Mouse (Mus musculus) liver, embryonic 15.5 days (tissue): ENCODE measurements around the gene Sh3d21. TPM values are rescaled to one million over a fixed set of nuclear protein-coding genes. Genes with fewer than 3 reads are reported as not detected.

Experiments
- polyA plus RNA-seq: library from polyadenylated mRNA; unstranded; fragments of >200 nt; fragmentation: Nextera tagmentation; extraction: Ambion mirVana; gene quantifications from 2 replicates; pipeline ENCODE4 v1.2.1, GENCODE M21; 2015

Sh3d21 gene
- polyA plus RNA-seq, 1 experiment from 2014 or later, result 1.4 TPM

Other genes with a start within 250 kb of the Sh3d21 start
- 4.4 and 5.8 TPM in 2 replicates for gene Csf3r, start 138.9 kb downstream of the Sh3d21 start, polyA plus RNA-seq
- gene Mrps15, start 116.6 kb downstream of the Sh3d21 start, polyA plus RNA-seq, result 68.1 and 74.3 TPM in 2 replicates
- 1.6 and 1.9 TPM in 2 replicates for gene Oscp1, start 104.9 kb downstream of the Sh3d21 start, polyA plus RNA-seq
- gene Lsm10, start 66.9 kb downstream of the Sh3d21 start, polyA plus RNA-seq, result 25.5 and 26.7 TPM in 2 replicates
- gene Stk40, start 59.5 kb downstream of the Sh3d21 start, polyA plus RNA-seq, result 13.1 and 15.5 TPM in 2 replicates
- 12.5 and 14.0 TPM in 2 replicates for gene Eva1b, start 15.7 kb downstream of the Sh3d21 start, polyA plus RNA-seq
- gene Thrap3, start 39.3 kb upstream of the Sh3d21 start, polyA plus RNA-seq, result 79.2 and 82.0 TPM in 2 replicates
- 6.7 and 7.7 TPM in 2 replicates for gene Map7d1, start 92.9 kb upstream of the Sh3d21 start, polyA plus RNA-seq
- 32.1 and 32.6 TPM in 2 replicates for gene Trappc3, start 98.8 kb upstream of the Sh3d21 start, polyA plus RNA-seq
- gene Col8a2, start 123.3 kb upstream of the Sh3d21 start, polyA plus RNA-seq, result 1.1 TPM in 2 replicates
- gene Adprhl2, start 158.2 kb upstream of the Sh3d21 start, polyA plus RNA-seq, result 26.0 and 29.4 TPM in 2 replicates
- gene Tekt2, start 162.2 kb upstream of the Sh3d21 start, polyA plus RNA-seq, result 0.17 and 0.50 TPM in 2 replicates